Comparison of ENCODE assay signal across 6 mouse cellular contexts in genomic region chr4:98979976-98980375, GRCm38 (mm10). TPM values are rescaled to one million over a fixed set of nuclear protein-coding genes. Genes with fewer than 3 reads are reported as not detected.
"Had no signal": no experiment of that assay in that cellular context is flagged by ENCODE, and none has a peak within 500 bp of the region (broad histone marks: within the 10 kb centered on the region; RNA-seq: fewer than 3 reads in every experiment).

No protein-coding gene starts in this region.

RNA-seq across cellular contexts. Expression of gene Angptl3, which starts 50.8 kb away (rescaled TPM):
- total RNA-seq: left cerebral cortex, postnatal 10 days; left cerebral cortex, postnatal 14 days; left cerebral cortex, postnatal 25 days; left cerebral cortex, postnatal 4 days; megakaryocyte, adult 5-6 weeks; midbrain, postnatal 0 days had no signal
